Mouse (Mus musculus): Measurements from ENCODE around the gene Ift57. TPM values are rescaled to one million over a fixed set of nuclear protein-coding genes. Genes with fewer than 3 reads are reported as not detected.

The Ift57 gene
- polyA plus RNA-seq, 1 experiment from 2014 or later: 32.9 TPM

DNA sequence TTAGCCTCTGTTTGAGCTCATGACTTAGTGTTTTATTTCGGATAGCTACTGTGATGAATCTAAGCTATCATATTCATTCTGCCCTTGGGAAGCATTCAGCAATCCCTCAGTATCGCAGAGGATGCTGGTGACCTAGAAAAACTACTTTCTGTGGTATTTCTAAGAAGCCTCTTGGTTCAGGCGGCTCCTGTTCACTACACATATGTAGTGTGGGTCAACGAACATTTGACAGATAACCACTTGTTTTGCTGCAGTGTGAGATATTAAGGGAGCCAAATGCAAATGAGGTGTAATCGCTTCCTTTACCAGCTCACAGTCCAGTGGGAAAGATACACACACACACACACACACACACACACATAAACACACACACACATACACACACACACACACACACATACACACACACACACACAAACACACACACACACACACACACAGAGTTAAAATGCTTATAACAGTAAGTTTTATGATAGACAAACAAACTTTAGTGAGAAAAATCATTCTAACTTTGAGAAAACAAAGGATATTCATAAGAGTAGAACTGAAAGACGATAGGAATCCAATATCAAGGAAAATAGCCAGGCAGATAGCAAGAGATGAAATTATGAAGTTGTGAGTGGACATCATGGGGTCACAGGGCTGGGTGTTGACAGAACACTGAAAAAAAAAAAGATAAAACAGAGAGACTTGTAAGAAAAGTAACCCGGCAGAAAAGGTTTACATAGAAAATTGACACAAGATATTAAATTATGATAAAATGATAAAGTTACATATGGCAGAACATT lies 72.8 kb downstream of the Ift57 start:
- Histone ChIP-seq H3K4me1 (ENCODE audit: control insufficient read depth, insufficient read depth, low read length) (no peaks in the 10 kb centered on the region), H3K4me3 (ENCODE audit: low read depth, low read length) (no peak overlapping the region), H3K27me3 (ENCODE audit: control insufficient read depth, insufficient read depth, low read length) (no peaks in the 10 kb centered on the region), H3K9ac (replicated peaks; ENCODE audit: low read length) (no peak overlapping the region), H3K4me2 (ENCODE audit: low read depth, low read length) (no peak overlapping the region), H3K36me3 (replicated peaks; ENCODE audit: control insufficient read depth, insufficient read depth, low read depth, low read length) (no peaks in the 10 kb centered on the region), H3K27ac (replicated peaks; ENCODE audit: low read depth, low read length) (no peak overlapping the region), H3K9me3 (replicated peaks; ENCODE audit: control insufficient read depth, low read length) (no peaks in the 10 kb centered on the region)
- ATAC-seq (replicated peaks; ENCODE audit: insufficient number of reproducible peaks, low FRiP score, low TSS enrichment, low read depth) (no peak), DNase-seq (ENCODE audit: low spot score) (no peak)
- 85% methylated on average over 7 of the region's 7 CpGs for WGBS

DNA sequence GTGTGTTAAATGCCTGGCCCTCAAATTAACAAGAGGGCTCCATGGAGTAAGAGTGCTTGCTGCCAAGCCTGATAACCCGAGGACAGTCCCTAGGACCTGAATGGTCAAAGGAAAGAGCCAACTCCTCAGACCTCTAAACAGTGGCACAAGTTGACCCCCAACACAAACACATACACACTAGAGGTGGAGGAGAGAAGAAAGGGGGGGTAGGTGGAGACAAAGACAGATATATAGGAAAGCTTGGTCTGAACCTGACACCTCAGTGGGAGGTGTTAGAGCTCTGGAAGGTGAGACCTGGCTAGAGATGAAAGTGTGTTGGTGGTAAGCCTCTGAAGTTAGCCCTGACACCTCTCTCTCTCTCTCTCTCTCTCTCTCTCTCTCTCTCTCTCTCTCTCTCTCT lies 73.5 kb downstream of the Ift57 start:
- Histone ChIP-seq H3K4me1 (ENCODE audit: control insufficient read depth, insufficient read depth, low read length) (no peaks in the 10 kb centered on the region), H3K36me3 (replicated peaks; ENCODE audit: control insufficient read depth, insufficient read depth, low read depth, low read length) (no peaks in the 10 kb centered on the region), H3K9me3 (replicated peaks; ENCODE audit: control insufficient read depth, low read length) (no peaks in the 10 kb centered on the region), H3K9ac (replicated peaks; ENCODE audit: low read length) (no peak overlapping the region), H3K4me2 (ENCODE audit: low read depth, low read length) (no peak overlapping the region), H3K27me3 (ENCODE audit: control insufficient read depth, insufficient read depth, low read length) (no peaks in the 10 kb centered on the region), H3K27ac (replicated peaks; ENCODE audit: low read depth, low read length) (no peak overlapping the region), H3K4me3 (ENCODE audit: low read depth, low read length) (no peak overlapping the region)
- 58% methylated on average over 1 of the region's 1 CpGs for WGBS
- DNase-seq (ENCODE audit: low spot score) (no peak), ATAC-seq (replicated peaks; ENCODE audit: insufficient number of reproducible peaks, low FRiP score, low TSS enrichment, low read depth) (no peak)

DNA sequence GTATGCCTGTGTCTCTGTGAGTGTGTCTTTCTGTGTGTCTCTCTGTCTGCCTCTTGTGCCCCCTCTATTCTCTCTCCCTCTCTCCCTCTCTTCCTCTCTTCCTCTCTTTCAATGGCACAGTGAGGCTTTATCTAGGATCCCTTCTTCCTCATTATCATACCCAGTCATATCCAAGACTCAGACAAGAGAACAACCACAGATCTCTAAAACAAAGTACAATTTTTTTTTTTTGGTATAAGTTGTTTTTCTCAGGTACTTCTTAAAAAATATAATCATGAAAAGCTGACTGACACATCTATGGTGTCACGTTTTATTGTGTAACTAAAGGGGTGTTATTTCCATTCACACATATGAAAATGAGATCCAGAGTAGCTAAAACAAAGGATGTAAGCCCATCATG lies 74.0 kb downstream of the Ift57 start:
- Histone ChIP-seq H3K4me2 (ENCODE audit: low read depth, low read length) (no peak overlapping the region), H3K27ac (replicated peaks; ENCODE audit: low read depth, low read length) (no peak overlapping the region), H3K4me1 (ENCODE audit: control insufficient read depth, insufficient read depth, low read length) (no peaks in the 10 kb centered on the region), H3K27me3 (ENCODE audit: control insufficient read depth, insufficient read depth, low read length) (no peaks in the 10 kb centered on the region), H3K36me3 (replicated peaks; ENCODE audit: control insufficient read depth, insufficient read depth, low read depth, low read length) (no peaks in the 10 kb centered on the region), H3K4me3 (ENCODE audit: low read depth, low read length) (no peak overlapping the region), H3K9ac (replicated peaks; ENCODE audit: low read length) (no peak overlapping the region), H3K9me3 (replicated peaks; ENCODE audit: control insufficient read depth, low read length) (no peaks in the 10 kb centered on the region)
- ATAC-seq (replicated peaks; ENCODE audit: insufficient number of reproducible peaks, low FRiP score, low TSS enrichment, low read depth): no peak
- 96% methylated on average over 1 of the region's 1 CpGs for WGBS
- DNase-seq (ENCODE audit: low spot score): no peak

DNA sequence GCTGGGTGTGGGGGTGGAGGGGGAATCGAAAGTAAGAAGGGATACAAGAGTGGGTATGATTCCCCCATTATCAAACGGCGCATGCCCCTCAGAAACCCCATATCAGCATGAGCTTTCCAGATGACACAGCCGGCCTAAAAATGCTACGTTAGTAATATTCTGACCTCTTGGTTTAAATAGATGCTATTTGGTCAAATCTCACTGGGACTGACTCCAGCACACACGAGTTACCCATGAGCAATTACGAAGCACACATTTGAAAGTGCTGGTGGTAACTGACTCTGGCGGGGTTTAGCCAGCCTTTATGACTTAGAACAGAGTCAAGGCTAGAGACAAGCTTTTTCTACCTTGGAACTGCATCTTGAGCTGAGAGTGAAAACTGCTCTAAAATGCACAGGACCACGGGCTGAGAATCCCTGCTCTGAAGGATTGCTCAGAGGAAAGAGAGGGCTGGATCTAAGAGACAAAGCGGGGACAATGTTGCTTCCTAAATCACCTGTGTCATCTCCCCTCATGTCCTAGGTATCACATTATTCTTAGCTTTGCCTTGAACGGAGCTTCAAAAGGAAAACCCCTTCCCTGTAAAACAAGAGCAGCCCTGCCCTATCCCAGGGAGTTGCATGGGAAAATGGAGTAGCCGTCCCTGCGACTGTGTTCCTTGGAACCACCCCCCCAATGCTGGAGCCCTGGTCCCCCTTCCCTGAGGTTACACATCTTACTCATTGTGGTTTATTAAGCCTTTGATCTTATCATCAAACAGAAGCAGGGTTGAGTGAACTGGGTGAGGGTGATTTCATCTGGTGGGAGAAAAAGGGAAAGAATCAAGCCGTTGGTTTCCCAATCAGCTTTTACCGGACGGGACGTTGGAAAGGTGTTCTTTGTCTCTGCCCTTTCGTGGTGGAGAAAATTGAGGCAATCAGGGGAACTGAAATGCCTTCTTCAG lies 75.3 kb downstream of the Ift57 start:
- Histone ChIP-seq H3K4me1 (ENCODE audit: control insufficient read depth, insufficient read depth, low read length) (no peaks in the 10 kb centered on the region), H3K27me3 (ENCODE audit: control insufficient read depth, insufficient read depth, low read length) (no peaks in the 10 kb centered on the region), H3K9ac (replicated peaks; ENCODE audit: low read length) (no peak overlapping the region), H3K4me3 (ENCODE audit: low read depth, low read length) (no peak overlapping the region), H3K9me3 (replicated peaks; ENCODE audit: control insufficient read depth, low read length) (no peaks in the 10 kb centered on the region), H3K4me2 (ENCODE audit: low read depth, low read length) (no peak overlapping the region), H3K36me3 (replicated peaks; ENCODE audit: control insufficient read depth, insufficient read depth, low read depth, low read length) (no peaks in the 10 kb centered on the region), H3K27ac (replicated peaks; ENCODE audit: low read depth, low read length) (no peak overlapping the region)
- no peak for DNase-seq (ENCODE audit: low spot score)
- WGBS: 81% methylated on average over 18 of the region's 18 CpGs
- no peak for ATAC-seq (replicated peaks; ENCODE audit: insufficient number of reproducible peaks, low FRiP score, low TSS enrichment, low read depth)

DNA sequence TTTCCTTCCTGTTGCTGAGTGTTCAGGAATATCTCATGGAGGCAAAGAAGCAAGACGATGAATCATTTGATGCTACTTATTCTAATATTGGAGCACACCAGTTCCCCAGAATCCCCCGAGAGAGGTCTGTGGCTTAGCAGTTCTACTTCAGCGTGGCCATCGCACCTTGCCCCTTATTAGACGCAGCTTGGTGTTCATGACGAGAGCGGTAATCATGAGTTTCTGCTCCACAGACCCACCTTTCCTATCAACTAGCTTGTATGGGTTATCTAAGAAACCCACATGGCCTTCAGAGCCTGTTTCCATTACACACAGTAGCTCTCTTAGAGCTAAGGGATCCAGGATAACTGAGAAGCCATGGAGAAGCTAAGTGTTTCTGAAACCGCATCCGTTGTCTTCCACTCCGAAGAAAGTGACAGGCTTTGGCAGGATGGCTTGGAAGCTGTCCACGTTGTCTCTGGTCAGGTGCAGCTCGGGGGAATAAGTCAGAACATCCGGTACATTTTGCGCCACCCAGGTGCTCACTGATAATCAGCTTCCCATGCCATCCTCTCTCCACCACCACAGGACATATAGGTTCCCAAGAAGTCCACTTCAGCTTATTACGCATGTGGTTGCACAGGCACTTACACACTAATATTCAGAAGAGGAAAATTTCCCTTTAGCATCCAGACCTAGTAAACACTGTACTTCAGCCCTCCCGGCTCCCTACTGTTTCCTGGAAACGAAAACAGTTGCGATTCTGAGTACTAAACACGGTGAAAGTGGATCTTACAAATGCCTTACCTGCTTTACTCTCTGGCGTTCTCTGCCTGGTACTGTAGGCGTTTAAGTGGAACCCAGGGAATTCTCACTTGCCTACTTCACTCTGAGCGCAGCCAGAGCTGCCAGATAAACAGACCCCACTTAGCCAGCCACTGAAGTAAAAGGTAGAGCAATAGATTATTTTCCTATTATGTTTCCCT lies 76.3 kb downstream of the Ift57 start:
- 86% methylated on average over 22 of the region's 22 CpGs for WGBS

DNA sequence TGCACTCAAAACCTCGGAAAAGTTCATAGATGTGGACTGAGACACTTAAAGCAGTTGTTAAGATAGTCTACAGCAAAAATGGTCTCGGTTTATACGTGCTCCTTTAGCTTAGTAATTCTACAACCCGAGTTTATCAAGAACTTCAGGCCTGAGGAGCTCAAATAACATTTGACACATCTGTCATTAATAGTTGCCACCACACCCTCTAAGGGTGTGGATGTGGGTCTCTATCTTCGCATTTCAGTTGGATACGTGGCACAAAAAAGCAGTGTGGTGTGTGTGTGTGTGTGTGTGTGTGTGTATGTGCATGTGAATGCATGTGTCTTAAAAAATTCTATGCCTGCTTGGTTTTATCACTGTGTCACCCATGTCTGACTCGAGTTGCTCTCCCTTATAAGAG lies 77.9 kb downstream of the Ift57 start:
- H3K9ac ChIP-seq (replicated peaks; ENCODE audit: low read length): no peak overlapping the region
- no peaks in the 10 kb centered on the region for H3K9me3 ChIP-seq (replicated peaks; ENCODE audit: control insufficient read depth, low read length)
- ATAC-seq (replicated peaks; ENCODE audit: insufficient number of reproducible peaks, low FRiP score, low TSS enrichment, low read depth): no peak
- no peak overlapping the region for H3K4me2 ChIP-seq (ENCODE audit: low read depth, low read length)
- no peaks in the 10 kb centered on the region for H3K36me3 ChIP-seq (replicated peaks; ENCODE audit: control insufficient read depth, insufficient read depth, low read depth, low read length)
- H3K27ac ChIP-seq (replicated peaks; ENCODE audit: low read depth, low read length): no peak overlapping the region
- 82% methylated on average over 7 of the region's 7 CpGs for WGBS
- no peaks in the 10 kb centered on the region for H3K27me3 ChIP-seq (ENCODE audit: control insufficient read depth, insufficient read depth, low read length)
- H3K4me3 ChIP-seq (ENCODE audit: low read depth, low read length): no peak overlapping the region
- no peak for DNase-seq (ENCODE audit: low spot score)
- no peaks in the 10 kb centered on the region for H3K4me1 ChIP-seq (ENCODE audit: control insufficient read depth, insufficient read depth, low read length)

More for the DNA sequence above, 76.3 kb downstream of the Ift57 start:
- no peak overlapping the region for H3K4me3 ChIP-seq (ENCODE audit: low read depth, low read length)
- ATAC-seq (replicated peaks; ENCODE audit: insufficient number of reproducible peaks, low FRiP score, low TSS enrichment, low read depth): no peak
- no peak overlapping the region for H3K4me2 ChIP-seq (ENCODE audit: low read depth, low read length)
- H3K9ac ChIP-seq (replicated peaks; ENCODE audit: low read length): no peak overlapping the region
- H3K9me3 ChIP-seq (replicated peaks; ENCODE audit: control insufficient read depth, low read length): no peaks in the 10 kb centered on the region
- no peak overlapping the region for H3K27ac ChIP-seq (replicated peaks; ENCODE audit: low read depth, low read length)
- H3K36me3 ChIP-seq (replicated peaks; ENCODE audit: control insufficient read depth, insufficient read depth, low read depth, low read length): no peaks in the 10 kb centered on the region
- no peaks in the 10 kb centered on the region for H3K27me3 ChIP-seq (ENCODE audit: control insufficient read depth, insufficient read depth, low read length)
- DNase-seq (ENCODE audit: low spot score): no peak
- H3K4me1 ChIP-seq (ENCODE audit: control insufficient read depth, insufficient read depth, low read length): no peaks in the 10 kb centered on the region

DNA sequence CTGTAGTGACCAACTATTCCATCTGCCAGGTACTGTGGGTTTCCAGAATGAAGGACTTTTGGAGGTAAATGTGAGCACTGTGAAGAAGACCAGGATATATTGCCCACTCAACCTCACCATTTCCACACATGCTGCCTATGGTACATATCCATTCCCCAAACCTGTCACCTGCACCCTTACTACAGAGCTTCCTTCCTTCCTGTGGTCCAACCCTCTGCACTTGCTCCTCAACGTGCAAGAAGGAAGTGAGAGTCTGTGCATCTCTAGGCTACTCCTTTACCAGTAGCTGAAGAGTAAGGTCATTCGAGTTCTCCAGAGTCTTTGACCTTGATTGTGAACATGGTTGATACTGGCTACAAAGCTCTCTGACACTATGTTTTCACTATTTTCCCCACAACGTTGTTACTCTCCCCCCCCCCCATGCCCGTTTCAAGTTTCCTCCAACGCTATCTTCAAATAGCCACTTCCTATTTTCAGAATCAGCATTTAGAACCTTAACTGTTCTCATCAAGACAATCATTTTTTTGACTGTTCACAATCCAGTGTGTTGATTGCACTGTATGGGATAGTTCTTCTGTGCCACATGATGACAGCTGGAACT lies 82.6 kb downstream of the Ift57 start:
- Histone ChIP-seq H3K36me3 (replicated peaks; ENCODE audit: control insufficient read depth, insufficient read depth, low read depth, low read length) (no peaks in the 10 kb centered on the region), H3K4me3 (ENCODE audit: low read depth, low read length) (no peak overlapping the region), H3K4me1 (ENCODE audit: control insufficient read depth, insufficient read depth, low read length) (no peaks in the 10 kb centered on the region), H3K27me3 (ENCODE audit: control insufficient read depth, insufficient read depth, low read length) (no peaks in the 10 kb centered on the region), H3K9ac (replicated peaks; ENCODE audit: low read length) (no peak overlapping the region), H3K9me3 (replicated peaks; ENCODE audit: control insufficient read depth, low read length) (no peaks in the 10 kb centered on the region), H3K4me2 (ENCODE audit: low read depth, low read length) (no peak overlapping the region), H3K27ac (replicated peaks; ENCODE audit: low read depth, low read length) (no peak overlapping the region)
- DNase-seq (ENCODE audit: low spot score): no peak
- WGBS: 87% methylated on average over 5 of the region's 5 CpGs
- ATAC-seq (replicated peaks; ENCODE audit: insufficient number of reproducible peaks, low FRiP score, low TSS enrichment, low read depth): no peak
